Mouse (Mus musculus) c-Kit-positive CD71-positive TER-119-positive erythroid progenitor cells, embryonic 14.5 days (primary cell): ENCODE measurements around the gene 2700049A03Rik.

ENCODE experiments used
- DNase-seq: peaks from one replicate; pipeline ENCODE4 v3.0.0-alpha.2; 2013; ENCODE audit warnings: low spot score

The 2700049A03Rik gene

GRCm38 (mm10) chr12:71269367-71269766, 132.7 kb downstream of the 2700049A03Rik start:
- no peak for DNase-seq

- no peak for DNase-seq
Observed at GRCm38 (mm10) chr12:71271131-71271530, 134.5 kb downstream of the 2700049A03Rik start.

- no peak for DNase-seq
Observed at GRCm38 (mm10) chr12:71274519-71275237, 138.0 kb downstream of the 2700049A03Rik start.

GRCm38 (mm10) chr12:71275906-71276595, 139.4 kb downstream of the 2700049A03Rik start:
- no peak for DNase-seq

- no peak for DNase-seq
Observed at GRCm38 (mm10) chr12:71279521-71280262, 143.0 kb downstream of the 2700049A03Rik start.

- DNase-seq, result no peak
Observed at GRCm38 (mm10) chr12:71281201-71281768, 144.6 kb downstream of the 2700049A03Rik start.

GRCm38 (mm10) chr12:71285399-71285798, 148.8 kb downstream of the 2700049A03Rik start:
- DNase-seq, result no peak

- no peak for DNase-seq
Observed at GRCm38 (mm10) chr12:71290460-71290859, 153.8 kb downstream of the 2700049A03Rik start.
